Mouse (Mus musculus) spleen, adult 12 weeks (tissue): Measurements from ENCODE around the gene Tmem163.

ENCODE experiments used
- DNase-seq: peaks from one replicate; pipeline ENCODE4 v3.0.0; 2022; ENCODE audit warnings: low spot score

Gene Tmem163

DNA sequence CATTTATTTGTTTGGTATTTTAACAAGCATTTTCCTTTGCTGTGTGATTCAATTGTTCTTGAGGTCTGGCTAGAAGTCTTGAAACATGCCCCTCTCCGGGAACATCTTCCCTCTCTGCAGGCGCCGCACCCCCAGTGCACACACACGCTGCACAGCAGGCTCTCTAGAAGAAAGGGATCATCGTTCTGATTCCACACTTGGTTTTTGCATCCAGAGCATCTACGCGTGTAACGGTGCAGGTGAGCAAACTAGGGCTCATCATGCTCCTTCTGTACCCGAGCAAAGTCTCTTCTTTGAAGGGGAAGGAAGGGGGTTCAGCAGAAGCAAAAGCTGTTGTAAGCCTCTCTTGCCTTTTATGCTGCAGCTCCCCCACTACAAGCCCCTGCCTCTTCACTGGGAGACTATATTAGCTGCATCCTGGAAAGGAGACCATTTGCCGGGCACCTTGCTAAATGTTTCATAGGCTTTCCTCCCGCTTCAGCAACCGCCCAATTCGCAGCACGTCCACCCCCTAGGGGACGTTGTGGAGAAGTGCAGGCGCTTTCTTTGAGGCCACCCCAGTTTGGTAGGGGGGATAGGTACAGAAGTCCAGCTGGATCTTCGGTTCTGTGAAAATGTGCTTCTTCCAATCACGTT is at the start of gene Tmem163:
Gene Tmem163 (minus strand): TSS at position 51 of the 636 bp plus-strand sequence.
- DNase-seq = no peak

GRCm38 (mm10) chr1:127729096-127729495 is 49.7 kb upstream of the Tmem163 start, which contains the start of gene Acmsd:
TSS of gene Acmsd (plus strand) at chr1:127729413.
- DNase-seq = no peak

GRCm38 (mm10) chr1:127723596-127723995 is 44.2 kb upstream of the Tmem163 start:
- no peak for DNase-seq

DNA sequence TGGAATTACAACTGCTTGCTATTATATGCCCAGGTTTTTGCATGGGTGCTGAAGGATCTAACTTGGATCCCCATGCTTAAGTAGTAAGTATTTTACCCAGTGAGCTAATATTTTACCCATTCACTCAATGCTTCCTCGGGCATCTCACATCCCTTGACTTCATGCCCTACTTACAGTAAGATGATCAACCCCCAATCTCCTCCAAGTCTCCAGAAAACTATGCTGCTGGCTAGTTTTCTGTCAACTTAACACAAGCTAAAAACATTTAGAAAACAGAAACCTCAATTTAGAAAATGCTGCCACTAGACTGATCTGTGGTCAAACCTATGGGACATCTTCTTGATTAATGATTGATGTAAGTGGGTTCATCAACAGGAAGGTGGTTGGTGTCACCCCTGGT is 38.9 kb upstream of the Tmem163 start:
- no peak for DNase-seq

- DNase-seq = no peak
These were observed 37.1 kb upstream of the Tmem163 start for GRCm38 (mm10) chr1:127716441-127716840.

DNA sequence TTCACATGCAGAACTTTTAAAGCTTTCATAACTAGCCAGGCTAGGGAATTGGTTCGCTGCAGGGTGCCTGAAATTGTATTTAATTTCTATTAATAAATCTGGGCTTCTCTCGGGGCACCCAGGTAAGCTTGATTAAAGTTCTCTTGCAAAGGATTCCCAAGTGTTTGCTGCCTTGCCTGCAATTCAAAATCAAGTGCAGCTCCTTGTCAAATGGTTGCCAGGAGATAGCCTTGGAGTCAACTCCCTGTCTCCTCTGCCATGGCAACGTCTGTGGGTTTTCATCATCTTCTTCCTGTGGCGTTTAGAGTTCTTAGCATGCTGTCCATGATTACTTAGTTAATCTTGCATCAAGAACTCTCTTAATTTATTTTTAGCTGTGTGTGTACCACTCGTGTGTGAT is 26.9 kb upstream of the Tmem163 start:
- DNase-seq = no peak

DNA sequence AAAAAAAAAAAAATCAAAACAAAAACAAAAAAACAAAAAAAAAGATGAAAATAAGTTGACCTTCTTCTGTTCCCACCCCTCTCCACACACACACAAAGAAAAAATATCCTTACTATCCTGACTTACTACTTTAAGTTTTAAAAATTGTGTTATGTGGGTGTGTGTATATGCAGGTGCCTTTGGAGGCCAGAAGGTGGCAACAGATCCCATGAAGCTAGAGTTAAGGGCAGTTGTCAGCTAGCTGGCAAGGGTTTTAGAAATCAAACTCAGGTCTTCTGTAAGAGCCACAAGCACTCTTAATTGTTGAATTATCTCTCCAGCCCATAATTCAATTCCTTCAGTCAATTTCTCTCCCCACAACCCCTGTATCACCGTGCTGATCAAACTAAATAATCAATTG is 22.8 kb upstream of the Tmem163 start:
- DNase-seq = no peak

- DNase-seq = no peak
These were observed 17.2 kb upstream of the Tmem163 start for GRCm38 (mm10) chr1:127696533-127696932.

DNA sequence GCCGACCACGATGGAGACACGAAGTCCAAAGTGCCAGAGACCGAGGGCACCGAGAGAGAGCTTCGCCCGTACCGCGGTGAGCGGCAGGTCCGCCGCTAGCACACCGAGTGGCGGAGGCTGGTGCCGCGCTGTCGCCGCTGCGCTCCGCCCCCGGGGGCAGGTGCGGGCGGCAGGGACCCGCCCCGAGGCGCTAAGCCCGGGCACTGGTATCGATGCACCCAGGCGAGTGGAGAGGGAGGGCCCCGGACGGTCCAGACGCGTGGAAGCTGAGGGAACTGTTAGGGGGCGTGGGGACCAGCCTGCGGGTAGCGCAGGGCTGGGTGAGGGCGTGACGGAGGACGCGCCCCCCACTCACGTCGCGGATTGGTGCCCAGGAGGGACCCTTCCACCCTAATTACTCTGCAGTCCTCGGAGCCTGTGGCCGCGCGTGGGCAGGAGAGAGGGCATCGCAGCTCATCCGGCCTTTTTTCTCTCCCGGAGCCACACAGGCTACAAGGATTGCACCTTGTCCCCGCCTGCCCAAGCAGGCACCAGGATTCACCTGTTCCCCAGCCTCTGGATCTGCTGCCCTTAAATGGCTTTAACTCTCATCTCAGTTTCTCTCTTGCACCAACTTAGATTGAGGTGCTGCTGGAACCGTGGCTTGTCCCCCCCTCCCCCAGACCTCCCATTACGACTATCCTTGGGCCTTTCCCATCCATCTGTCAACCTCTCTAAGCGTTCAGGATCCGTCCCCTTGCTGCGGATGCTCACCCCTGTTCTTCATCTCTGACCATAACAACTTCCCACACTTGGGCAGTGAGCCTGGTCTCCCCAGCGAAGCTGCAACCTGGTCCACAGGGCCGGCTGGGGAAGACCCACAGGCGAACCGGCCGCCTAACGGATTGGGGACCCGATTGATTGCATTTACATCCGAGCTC is 1.4 kb downstream of the Tmem163 start:
- DNase-seq = no peak

DNA sequence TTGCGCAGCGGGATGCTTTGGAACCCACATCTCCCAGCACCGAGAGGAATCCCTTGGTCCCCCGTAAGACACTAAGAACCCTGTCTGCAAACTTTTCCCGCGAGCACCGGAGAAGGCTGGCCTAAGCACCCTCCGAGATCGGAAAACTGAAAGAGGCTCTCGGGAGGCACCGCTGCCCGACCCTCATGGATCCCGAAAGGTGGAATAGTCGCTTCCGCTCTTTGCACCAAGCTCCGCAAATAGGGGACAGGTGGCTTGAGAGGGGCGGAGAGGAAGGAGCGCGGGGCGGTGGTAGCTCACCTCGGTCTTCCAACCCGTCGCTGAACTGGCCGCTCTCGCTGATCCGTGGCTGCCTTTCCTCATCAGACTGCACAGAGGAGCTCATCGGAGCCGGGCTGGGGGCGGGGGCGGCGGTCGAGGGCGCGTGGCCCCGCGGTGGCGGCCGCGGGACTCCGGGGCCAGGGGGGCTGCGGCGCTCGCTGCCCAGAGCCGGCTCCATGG is 2.2 kb downstream of the Tmem163 start:
- DNase-seq = no peak

GRCm38 (mm10) chr1:127676516-127677099 is 2.7 kb downstream of the Tmem163 start:
- DNase-seq = no peak

- DNase-seq = no peak
These were observed 3.2 kb downstream of the Tmem163 start for GRCm38 (mm10) chr1:127676116-127676515.

DNA sequence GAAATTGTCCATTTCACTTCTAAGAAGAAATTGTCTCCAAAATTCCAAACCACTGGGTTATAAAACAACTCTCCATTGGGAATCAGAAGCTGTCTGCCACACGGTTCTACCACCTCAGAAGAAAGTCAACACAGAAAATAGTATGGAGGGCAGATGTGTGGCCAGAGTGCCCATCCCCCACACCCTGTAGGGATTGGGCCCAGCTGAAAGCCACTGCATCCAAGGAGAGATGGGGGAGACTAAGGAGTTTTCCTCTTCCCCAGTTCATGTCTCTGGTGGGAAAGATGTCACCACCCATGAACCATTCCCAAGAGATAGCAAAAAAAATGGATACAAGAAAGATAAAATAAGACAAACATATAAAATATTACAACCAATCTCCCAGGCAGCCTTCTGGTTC is 4.1 kb downstream of the Tmem163 start:
- no peak for DNase-seq

DNA sequence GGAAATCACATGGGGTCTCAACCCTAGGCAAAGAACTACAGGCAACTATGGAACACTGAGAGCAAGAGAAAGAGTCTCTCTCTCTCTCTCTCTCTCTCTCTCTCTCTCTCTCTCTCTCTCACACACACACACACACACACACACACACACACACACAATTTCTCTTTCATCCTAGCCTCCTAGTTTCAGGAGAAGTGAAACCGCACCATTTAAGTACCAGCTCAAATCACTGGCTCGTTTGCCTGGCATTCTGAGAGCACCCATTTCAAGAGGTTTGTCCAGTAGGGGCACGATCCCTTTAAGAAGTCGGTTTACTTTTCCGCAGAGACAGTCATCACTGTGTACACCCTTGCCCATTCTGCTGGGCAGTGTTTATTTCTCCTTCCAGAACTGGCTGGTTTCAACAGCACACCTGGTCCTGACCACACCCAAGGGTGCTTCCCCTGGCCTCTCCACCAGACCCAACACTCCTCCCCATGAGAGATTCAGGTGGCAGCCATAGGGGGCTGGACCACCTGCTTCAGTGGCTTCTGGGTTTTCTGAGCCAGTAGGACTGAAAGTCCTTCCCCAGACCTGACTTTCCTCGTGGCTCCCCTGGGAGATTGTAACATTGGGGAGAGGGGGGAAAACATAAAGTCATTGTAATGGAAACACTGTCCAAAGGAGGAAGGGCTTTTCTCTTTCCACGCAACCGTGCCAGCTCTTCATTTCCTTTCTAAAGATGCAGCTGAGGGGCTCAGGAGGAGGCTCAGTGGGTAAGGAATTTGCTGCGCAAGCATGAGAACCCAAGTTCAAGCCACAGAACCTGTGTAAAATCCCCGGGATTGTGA is 5.9 kb downstream of the Tmem163 start:
- DNase-seq = no peak

DNA sequence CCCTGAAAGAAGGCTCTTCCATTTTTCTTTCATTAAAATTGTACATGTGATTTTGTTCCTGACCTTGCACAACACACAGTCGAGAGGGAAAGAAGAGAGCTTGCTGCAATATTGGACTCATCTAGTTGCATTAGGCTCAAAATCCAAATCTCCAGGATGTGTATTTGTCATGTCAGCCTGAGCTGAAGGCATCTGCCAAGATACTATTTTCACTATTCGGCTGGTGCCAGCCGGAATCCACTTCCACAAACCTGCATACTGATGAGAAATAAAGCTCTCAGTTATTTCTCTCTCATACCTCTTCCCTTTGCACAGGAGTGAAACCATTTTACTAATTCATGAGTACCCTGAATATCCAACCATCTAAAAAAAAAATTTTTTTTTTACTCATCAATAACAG is 11.2 kb downstream of the Tmem163 start:
- no peak for DNase-seq

DNA sequence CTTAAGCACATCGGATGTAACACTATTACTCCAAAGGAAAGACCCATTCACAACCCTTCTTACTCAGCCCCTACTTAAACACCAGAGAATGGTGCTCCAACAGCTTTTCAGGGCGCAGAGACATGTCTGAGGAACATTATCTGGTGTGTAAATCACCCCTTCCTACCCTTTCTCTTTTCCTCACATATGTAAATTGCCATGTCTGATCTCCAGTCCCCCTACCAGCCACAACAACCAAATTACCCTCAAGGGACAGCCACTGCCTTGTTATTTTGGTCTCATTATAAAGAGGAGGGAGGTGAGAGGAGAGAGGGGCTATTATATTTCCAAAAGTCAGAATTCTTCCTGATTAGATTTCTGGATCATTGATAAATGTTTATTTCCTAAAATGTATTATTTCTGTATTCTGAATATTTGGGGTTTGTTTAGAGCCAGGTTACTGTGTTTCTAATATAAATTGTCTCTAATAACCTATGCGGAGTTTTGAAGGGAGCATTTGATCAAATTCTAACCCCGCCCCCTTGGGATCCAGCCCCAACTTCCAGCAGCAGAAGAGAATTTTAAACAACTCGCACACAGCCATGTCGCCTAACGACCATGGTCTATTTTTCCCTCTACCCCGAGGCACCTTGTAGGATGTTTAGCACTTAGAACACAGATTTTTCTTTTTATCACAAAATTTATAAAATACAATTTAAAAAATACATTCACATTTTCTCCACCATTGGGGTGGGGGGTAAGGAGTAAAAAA is 12.1 kb downstream of the Tmem163 start:
- DNase-seq = no peak

DNA sequence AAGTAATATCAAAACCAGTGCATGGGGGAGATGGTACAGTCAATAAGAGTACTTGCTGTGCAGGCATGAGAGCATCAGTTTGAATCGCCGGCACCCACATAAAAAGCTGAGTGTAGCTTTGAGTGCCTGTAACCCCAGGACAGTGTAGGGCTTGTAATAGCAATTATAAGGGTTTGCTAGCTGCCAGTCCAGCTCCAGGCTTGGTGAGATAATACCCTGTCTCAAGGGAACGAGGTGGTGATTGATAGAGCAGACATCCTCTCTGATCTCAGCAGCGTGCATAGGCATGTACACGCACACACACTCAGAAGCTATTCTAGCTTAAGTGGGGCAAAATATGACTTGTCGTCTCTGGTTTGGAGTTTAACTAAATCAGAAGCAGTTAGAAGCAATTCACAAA is 13.1 kb downstream of the Tmem163 start:
- no peak for DNase-seq

GRCm38 (mm10) chr1:127662385-127663068 is 16.8 kb downstream of the Tmem163 start:
- no peak for DNase-seq

DNA sequence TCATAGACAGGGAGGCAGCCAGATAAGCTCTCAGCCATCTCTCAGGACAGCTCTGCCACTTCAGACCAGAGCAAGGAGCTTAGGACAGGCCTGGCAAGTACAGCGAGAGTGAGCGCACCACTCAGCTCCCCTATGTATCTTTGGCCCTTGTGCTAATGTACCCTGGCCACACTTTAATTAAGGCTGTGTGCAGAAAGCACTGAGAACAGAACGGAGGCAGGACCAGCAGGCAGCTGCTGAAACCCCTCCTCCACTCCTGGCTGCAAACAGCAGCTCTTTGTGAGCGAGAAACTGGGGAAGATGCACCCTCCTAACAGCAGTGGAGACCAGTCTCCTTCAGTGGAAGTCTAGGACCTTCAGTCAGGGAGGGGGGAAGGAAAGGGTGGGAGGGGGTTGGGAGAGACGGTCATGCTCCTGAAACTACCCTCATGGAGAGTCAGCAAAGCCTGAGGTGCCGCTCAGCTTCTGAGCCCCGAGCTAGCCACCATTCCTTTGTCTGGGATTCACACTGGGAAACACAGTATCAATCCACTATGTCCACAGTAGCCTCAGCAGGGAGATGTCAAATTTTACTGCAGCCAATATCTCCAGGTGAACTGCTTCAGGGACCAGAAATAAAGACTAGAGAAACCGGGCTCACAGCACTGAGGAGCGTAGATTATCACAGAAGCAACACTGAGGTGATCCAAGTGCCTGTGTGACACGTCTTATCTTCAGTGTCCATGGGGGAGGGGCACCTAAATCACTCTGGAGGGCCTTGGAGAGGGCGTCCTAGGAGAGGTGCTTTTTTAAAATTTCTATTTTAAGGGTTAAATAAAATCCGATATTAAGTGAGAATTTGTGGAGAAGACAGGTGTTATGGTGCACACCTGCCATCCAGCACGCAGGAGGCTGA is 18.0 kb downstream of the Tmem163 start:
- no peak for DNase-seq

- no peak for DNase-seq
These were observed 27.8 kb downstream of the Tmem163 start for GRCm38 (mm10) chr1:127651564-127651963.
